28 mouse cellular contexts compared by ENCODE assay signal in the genomic region with DNA sequence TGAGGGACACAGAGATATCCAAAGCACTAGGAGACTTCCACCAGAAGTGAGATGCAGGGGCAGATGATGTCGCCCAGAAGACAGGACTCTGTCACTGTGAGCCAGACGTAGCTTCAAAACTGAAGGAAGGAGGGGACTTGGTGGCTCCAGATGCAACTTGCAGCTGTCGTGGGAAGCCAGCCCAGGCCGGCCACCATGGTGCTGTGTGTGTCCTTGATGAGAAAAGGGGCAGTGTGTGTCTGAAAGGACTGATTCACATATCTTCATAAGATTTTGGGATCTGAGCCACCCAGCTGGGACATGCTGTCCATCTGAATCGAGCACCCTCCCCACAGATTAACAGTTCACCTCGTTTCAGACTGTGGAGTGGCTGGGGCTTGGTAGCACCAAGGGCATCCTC.
DNase-seq lines count a peak whose midpoint lies in the region; TF ChIP-seq lines count a peak whose summit lies in the region.
"Had no signal": no experiment of that assay in that cellular context is flagged by ENCODE, and none has a peak within 500 bp of the region (broad histone marks: within the 10 kb centered on the region; RNA-seq: fewer than 3 reads in every experiment).

No protein-coding gene starts in this region.

- H3K27ac ChIP-seq in left cerebral cortex, adult 2 months, result no peak overlapping the region
- H3K27ac ChIP-seq: embryonic facial prominence, embryonic 12.5 days; gastrocnemius, adult 2 months; heart, embryonic 13.5 days; hindbrain, postnatal 0 days; intestine, embryonic 15.5 days; kidney, postnatal 0 days; liver, embryonic 14.5 days; midbrain, embryonic 10.5 days; neural tube, embryonic 12.5 days; stomach, embryonic 15.5 days had no signal

- no peak for TF ChIP-seq CTCF in left cerebral cortex, adult 2 months (IDR thresholded peaks at IDR 0.05)

- H3K4me3 ChIP-seq in left cerebral cortex, adult 2 months, result no peak overlapping the region
- H3K4me3 ChIP-seq: embryonic facial prominence, embryonic 12.5 days; gastrocnemius, adult 2 months; heart, embryonic 13.5 days; intestine, embryonic 15.5 days; midbrain, embryonic 10.5 days; myocyte; neural tube, embryonic 12.5 days; stomach, embryonic 15.5 days had no signal

- intact Hi-C loops in gastrocnemius, postnatal 14 days (cut with DNase I; ENCODE audit: low total_unique reads), result no loop called here
- intact Hi-C loops in left cerebral cortex, adult 2 months (cut with DNase I), result no loop called here

- DNase-seq in gastrocnemius, postnatal 10 days, result peak; percentile 22
- DNase-seq in gastrocnemius, postnatal 14 days, result no peak
- DNase-seq in left cerebral cortex, adult 9 months (ENCODE audit: low spot score in 2 of 2), result peak; percentile 37 to 45
- DNase-seq in left cerebral cortex, adult 2 months (ENCODE audit: extremely low spot score in 1 of 2, low spot score in 2 of 2), result no peak
- DNase-seq in layer of hippocampus, adult 8-10 months (ENCODE audit: low spot score in 2 of 2), result peak; percentile 29 to 66
- DNase-seq in layer of hippocampus, postnatal 36 days, result peak; percentile 37 to 39
- DNase-seq in kidney, postnatal 14 days, result no peak
- DNase-seq: adrenal gland, postnatal 14 days; cerebellum, adult 18-20 months; cerebellum, postnatal 25 days; gastrocnemius, adult 2 months; heart, postnatal 10 days; kidney, adult 8-10 months; liver; lung, adult 2 months; lung, postnatal 10 days; right cerebral cortex, postnatal 14 days; thymus, postnatal 14 days had no signal

Comparison
In these comparisons a context has a peak if more than half of its experiments do, and no peak if none do; other contexts are left out.
1. DNase-seq: peak in gastrocnemius, postnatal 10 days (single experiment), left cerebral cortex, adult 9 months (2 of 2), layer of hippocampus, adult 8-10 months (2 of 2) and layer of hippocampus, postnatal 36 days (2 of 2); none in gastrocnemius, postnatal 14 days (single experiment), left cerebral cortex, adult 2 months (0 of 2) and kidney, postnatal 14 days (single experiment).